Mouse (Mus musculus) hindbrain, embryonic 13.5 days (tissue): ENCODE results near the gene Ylpm1. TPM values are rescaled to one million over a fixed set of nuclear protein-coding genes. Genes with fewer than 3 reads are reported as not detected.

Source experiments
- ATAC-seq: fragments of 200-750 bp; cut with Nextera tagmentation; 2 replicates; pipeline ENCODE4 v1.8.0; 2017; ENCODE audit warnings: moderate TSS enrichment; ENCODE audit not compliant: low FRiP score
- H3K27ac ChIP-seq: fragments of 300-500 bp; sonication (generic); 2 replicates; pipeline ENCODE4 v1.5.1; 2015; ENCODE audit warnings: inconsistent platforms, mild to moderate bottlenecking, moderate library complexity
- H3K27me3 ChIP-seq: fragments of 300-500 bp; sonication (generic); 2 replicates; pipeline ENCODE4 v1.6.1; 2015; ENCODE audit warnings: mild to moderate bottlenecking, inconsistent platforms
- H3K36me3 ChIP-seq: fragments of 300-500 bp; sonication (generic); 2 replicates; pipeline ENCODE4 v1.6.1; 2015; ENCODE audit warnings: mild to moderate bottlenecking, inconsistent platforms
- H3K4me1 ChIP-seq: fragments of 300-500 bp; sonication (generic); replicated peaks from 2 replicates; pipeline ENCODE4 v1.6.1; 2015; ENCODE audit warnings: inconsistent platforms
- H3K4me2 ChIP-seq: fragments of 300-500 bp; sonication (generic); 2 replicates; pipeline ENCODE4 v1.6.1; 2015; ENCODE audit warnings: inconsistent platforms, mild to moderate bottlenecking, moderate library complexity
- H3K4me3 ChIP-seq: fragments of 300-500 bp; sonication (generic); 2 replicates; pipeline ENCODE4 v1.5.1; 2015; ENCODE audit warnings: mild to moderate bottlenecking, inconsistent platforms
- H3K9ac ChIP-seq: fragments of 300-500 bp; sonication (generic); 2 replicates; pipeline ENCODE4 v1.6.1; 2015; ENCODE audit warnings: mild to moderate bottlenecking, inconsistent platforms
- H3K9me3 ChIP-seq: fragments of 300-500 bp; sonication (generic); 2 replicates; pipeline ENCODE4 v1.6.1; 2016; ENCODE audit warnings: inconsistent platforms
- WGBS: fragments of 180-500 bp; shearing (Covaris S2); methylation state at CpG from one replicate; pipeline ENCODE4 v1.1.7; 2015; 5-methylcytosine and 5-hydroxymethylcytosine counted together
- polyA plus RNA-seq: library from polyadenylated mRNA; unstranded; fragments of >200 nt; fragmentation: Nextera tagmentation; extraction: Ambion mirVana; gene quantifications from 2 replicates; pipeline ENCODE4 v1.2.1, GENCODE M21; 2015

Ylpm1 gene
- polyA plus RNA-seq, 1 experiment from 2014 or later: 35.5 TPM

GRCm38 (mm10) chr12:85113917-85114316 lies 117.8 kb downstream of the Ylpm1 start:
- no peak overlapping the region for H3K4me3 ChIP-seq
- H3K27me3 ChIP-seq: no peaks in the 10 kb centered on the region
- H3K4me1 ChIP-seq: peaks cover 36% of the 10 kb centered on the region
- no peak overlapping the region for H3K9ac ChIP-seq
- H3K9me3 ChIP-seq: no peaks in the 10 kb centered on the region
- H3K27ac ChIP-seq: no peak overlapping the region
- H3K36me3 ChIP-seq: peaks cover 32% of the 10 kb centered on the region
- no peak overlapping the region for H3K4me2 ChIP-seq
- WGBS: 99% methylated on average over 3 of the region's 3 CpGs
- ATAC-seq: no peak

GRCm38 (mm10) chr12:85115678-85116077 lies 119.6 kb downstream of the Ylpm1 start:
- no peak overlapping the region for H3K4me3 ChIP-seq
- peaks cover 24% of the 10 kb centered on the region for H3K4me1 ChIP-seq
- H3K36me3 ChIP-seq: peaks cover 49% of the 10 kb centered on the region
- H3K4me2 ChIP-seq: no peak overlapping the region
- H3K9ac ChIP-seq: no peak overlapping the region
- H3K9me3 ChIP-seq: no peaks in the 10 kb centered on the region
- no peaks in the 10 kb centered on the region for H3K27me3 ChIP-seq
- H3K27ac ChIP-seq: no peak overlapping the region
- whole genome bisulfite sequencing: 90% methylated on average over 7 of the region's 7 CpGs
- no peak for ATAC-seq

Other genes starting within 250 kb of the Ylpm1 start
- gene Npc2, start 223.2 kb upstream of the Ylpm1 start, polyA plus RNA-seq: 80.8 and 82.3 TPM in 2 replicates
- 154 and 158 TPM in 2 replicates for gene Isca2, start 223.1 kb upstream of the Ylpm1 start, polyA plus RNA-seq
- gene Ltbp2, start 119.8 kb upstream of the Ylpm1 start, polyA plus RNA-seq: 0.14 and 0.31 TPM in 2 replicates
- gene Fcf1, start 25.4 kb upstream of the Ylpm1 start, polyA plus RNA-seq: 111 and 113 TPM in 2 replicates
- 30.9 and 32.6 TPM in 2 replicates for gene Arel1, start 25.4 kb upstream of the Ylpm1 start, polyA plus RNA-seq
- 2.0 and 2.2 TPM in 2 replicates for gene Prox2, start 114.4 kb downstream of the Ylpm1 start, polyA plus RNA-seq
- gene Dlst, start 114.5 kb downstream of the Ylpm1 start, polyA plus RNA-seq: 103 and 107 TPM in 2 replicates
- 23.3 and 24.1 TPM in 2 replicates for gene Rps6kl1, start 154.9 kb downstream of the Ylpm1 start, polyA plus RNA-seq
- 7.5 and 9.4 TPM in 2 replicates for gene Pgf, start 181.5 kb downstream of the Ylpm1 start, polyA plus RNA-seq
- gene Eif2b2, start 223.2 kb downstream of the Ylpm1 start, polyA plus RNA-seq: 84.4 and 84.5 TPM in 2 replicates